Mouse (Mus musculus) midbrain, embryonic 16.5 days (tissue): ENCODE measurements around the gene Trat1. TPM values are rescaled to one million over a fixed set of nuclear protein-coding genes. Genes with fewer than 3 reads are reported as not detected.

Source experiments
- ATAC-seq: fragments of 200-750 bp; cut with Nextera tagmentation; 2 replicates; pipeline ENCODE4 v1.8.0; 2017; ENCODE audit warnings: moderate TSS enrichment
- H3K27ac ChIP-seq: fragments of 300-500 bp; sonication (generic); 2 replicates; pipeline ENCODE4 v1.5.1; 2014; ENCODE audit warnings: mild to moderate bottlenecking, low read length, mixed read lengths
- H3K27me3 ChIP-seq: fragments of 300-500 bp; sonication (generic); 2 replicates; pipeline ENCODE4 v1.6.1; 2014; ENCODE audit warnings: low read depth, low read length, mixed read lengths; ENCODE audit not compliant: control insufficient read depth, insufficient read depth
- H3K36me3 ChIP-seq: fragments of 300-500 bp; sonication (generic); 2 replicates; pipeline ENCODE4 v1.6.1; 2014; ENCODE audit warnings: mild to moderate bottlenecking, low read length, moderate library complexity, mixed read lengths; ENCODE audit not compliant: control insufficient read depth, insufficient read depth
- H3K4me1 ChIP-seq: fragments of 300-500 bp; sonication (generic); 2 replicates; pipeline ENCODE4 v1.6.1; 2014; ENCODE audit warnings: mild to moderate bottlenecking, low read length, mixed read lengths; ENCODE audit not compliant: control insufficient read depth, insufficient read depth
- H3K4me2 ChIP-seq: fragments of 300-500 bp; sonication (generic); 2 replicates; pipeline ENCODE4 v1.6.1; 2014; ENCODE audit warnings: mild to moderate bottlenecking, low read length, mixed read lengths
- H3K4me3 ChIP-seq: fragments of 300-500 bp; sonication (generic); 2 replicates; pipeline ENCODE4 v1.5.1; 2014; ENCODE audit warnings: low read depth, mild to moderate bottlenecking, low read length, moderate library complexity, mixed read lengths
- H3K9ac ChIP-seq: fragments of 300-500 bp; sonication (generic); 2 replicates; pipeline ENCODE4 v1.6.1; 2014; ENCODE audit warnings: low read depth, low read length, mixed read lengths
- H3K9me3 ChIP-seq: fragments of 300-500 bp; sonication (generic); replicated peaks from 2 replicates; pipeline ENCODE4 v1.6.1; 2014; ENCODE audit warnings: mild to moderate bottlenecking, low read length, mixed read lengths; ENCODE audit not compliant: control insufficient read depth, poor library complexity, severe bottlenecking
- WGBS: fragments of 180-500 bp; shearing (Covaris S2); extraction: QIAGEN DNeasy Blood & Tissue Kit; methylation state at CpG from one replicate; pipeline ENCODE4 v1.1.7; 2014; 5-methylcytosine and 5-hydroxymethylcytosine counted together
- polyA plus RNA-seq: library from polyadenylated mRNA; unstranded; fragments of >200 nt; fragmentation: Nextera tagmentation; extraction: Ambion mirVana; gene quantifications from 2 replicates; pipeline ENCODE4 v1.2.1, GENCODE M21; 2015

The Trat1 gene
- polyA plus RNA-seq, 1 experiment from 2014 or later = not detected

GRCm38 (mm10) chr16:48741549-48741948 lies 30.3 kb downstream of the Trat1 start:
- no peaks in the 10 kb centered on the region for H3K9me3 ChIP-seq
- H3K4me2 ChIP-seq = no peak overlapping the region
- no peaks in the 10 kb centered on the region for H3K27me3 ChIP-seq
- 72% methylated on average over 3 of the region's 3 CpGs for WGBS
- H3K9ac ChIP-seq = no peak overlapping the region
- H3K27ac ChIP-seq = no peak overlapping the region
- H3K4me3 ChIP-seq = no peak overlapping the region
- no peaks in the 10 kb centered on the region for H3K36me3 ChIP-seq
- H3K4me1 ChIP-seq = no peaks in the 10 kb centered on the region
- ATAC-seq = no peak

GRCm38 (mm10) chr16:48739974-48740373 lies 31.8 kb downstream of the Trat1 start:
- Histone ChIP-seq H3K9me3 (no peaks in the 10 kb centered on the region), H3K4me2 (no peak overlapping the region), H3K27me3 (no peaks in the 10 kb centered on the region), H3K27ac (no peak overlapping the region), H3K4me1 (no peaks in the 10 kb centered on the region), H3K4me3 (no peak overlapping the region), H3K36me3 (no peaks in the 10 kb centered on the region), H3K9ac (no peak overlapping the region)
- WGBS = 90% methylated on average over 6 of the region's 6 CpGs
- ATAC-seq = no peak

GRCm38 (mm10) chr16:48738429-48738828 lies 33.4 kb downstream of the Trat1 start:
- no peak overlapping the region for H3K27ac ChIP-seq
- WGBS = 87% methylated on average over 2 of the region's 2 CpGs
- no peaks in the 10 kb centered on the region for H3K36me3 ChIP-seq
- H3K9me3 ChIP-seq = no peaks in the 10 kb centered on the region
- no peaks in the 10 kb centered on the region for H3K27me3 ChIP-seq
- no peaks in the 10 kb centered on the region for H3K4me1 ChIP-seq
- no peak overlapping the region for H3K4me2 ChIP-seq
- ATAC-seq = no peak
- H3K9ac ChIP-seq = no peak overlapping the region
- no peak overlapping the region for H3K4me3 ChIP-seq

- H3K4me3 ChIP-seq = no peak overlapping the region
- H3K9ac ChIP-seq = no peak overlapping the region
- no peak overlapping the region for H3K27ac ChIP-seq
- H3K36me3 ChIP-seq = no peaks in the 10 kb centered on the region
- H3K4me2 ChIP-seq = no peak overlapping the region
- H3K9me3 ChIP-seq = no peaks in the 10 kb centered on the region
- H3K4me1 ChIP-seq = no peaks in the 10 kb centered on the region
- ATAC-seq = no peak
- no peaks in the 10 kb centered on the region for H3K27me3 ChIP-seq
- WGBS = 91% methylated on average over 3 of the region's 3 CpGs
Observed at GRCm38 (mm10) chr16:48736890-48737289, 34.9 kb downstream of the Trat1 start.

- H3K4me1 ChIP-seq = no peaks in the 10 kb centered on the region
- H3K4me3 ChIP-seq = no peak overlapping the region
- 91% methylated on average over 3 of the region's 3 CpGs for WGBS
- H3K4me2 ChIP-seq = no peak overlapping the region
- H3K9me3 ChIP-seq = no peaks in the 10 kb centered on the region
- no peaks in the 10 kb centered on the region for H3K36me3 ChIP-seq
- no peak for ATAC-seq
- no peak overlapping the region for H3K9ac ChIP-seq
- no peak overlapping the region for H3K27ac ChIP-seq
- no peaks in the 10 kb centered on the region for H3K27me3 ChIP-seq
Observed at GRCm38 (mm10) chr16:48720259-48720658, 51.6 kb downstream of the Trat1 start.

GRCm38 (mm10) chr16:48719679-48720078 lies 52.1 kb downstream of the Trat1 start:
- Histone ChIP-seq H3K27me3 (no peaks in the 10 kb centered on the region), H3K4me2 (no peak overlapping the region), H3K36me3 (no peaks in the 10 kb centered on the region), H3K4me1 (no peaks in the 10 kb centered on the region), H3K9me3 (no peaks in the 10 kb centered on the region), H3K4me3 (no peak overlapping the region), H3K27ac (no peak overlapping the region), H3K9ac (no peak overlapping the region)
- no peak for ATAC-seq
- 73% methylated on average over 3 of the region's 3 CpGs for WGBS

- Histone ChIP-seq H3K9ac (no peak overlapping the region), H3K27ac (no peak overlapping the region), H3K36me3 (no peaks in the 10 kb centered on the region), H3K4me3 (no peak overlapping the region), H3K4me2 (no peak overlapping the region), H3K9me3 (no peaks in the 10 kb centered on the region), H3K27me3 (no peaks in the 10 kb centered on the region), H3K4me1 (no peaks in the 10 kb centered on the region)
- ATAC-seq = no peak
Observed at GRCm38 (mm10) chr16:48716343-48716742, 55.5 kb downstream of the Trat1 start.

GRCm38 (mm10) chr16:48701896-48702295 lies 69.9 kb downstream of the Trat1 start:
- Histone ChIP-seq H3K4me2 (no peak overlapping the region), H3K27ac (no peak overlapping the region), H3K9me3 (no peaks in the 10 kb centered on the region; the same call in 1 of the 2 replicates), H3K4me3 (no peak overlapping the region), H3K4me1 (no peaks in the 10 kb centered on the region), H3K36me3 (no peaks in the 10 kb centered on the region), H3K27me3 (no peaks in the 10 kb centered on the region), H3K9ac (no peak overlapping the region)
- 87% methylated on average over 3 of the region's 3 CpGs for WGBS
- no peak for ATAC-seq
